Mouse (Mus musculus): ENCODE results near the gene Gm4969. TPM values are rescaled to one million over a fixed set of nuclear protein-coding genes. Genes with fewer than 3 reads are reported as not detected.
"Not testable (repeated sequence)": the region's sequence is repeated elsewhere in the genome, so short reads cannot be mapped to it uniquely, and the experiment has no call there.

Gene Gm4969
- total RNA-seq (2021): 1 to 10 TPM; 1.1 to 1.7 TPM
- long read RNA-seq: 0 reads

DNA sequence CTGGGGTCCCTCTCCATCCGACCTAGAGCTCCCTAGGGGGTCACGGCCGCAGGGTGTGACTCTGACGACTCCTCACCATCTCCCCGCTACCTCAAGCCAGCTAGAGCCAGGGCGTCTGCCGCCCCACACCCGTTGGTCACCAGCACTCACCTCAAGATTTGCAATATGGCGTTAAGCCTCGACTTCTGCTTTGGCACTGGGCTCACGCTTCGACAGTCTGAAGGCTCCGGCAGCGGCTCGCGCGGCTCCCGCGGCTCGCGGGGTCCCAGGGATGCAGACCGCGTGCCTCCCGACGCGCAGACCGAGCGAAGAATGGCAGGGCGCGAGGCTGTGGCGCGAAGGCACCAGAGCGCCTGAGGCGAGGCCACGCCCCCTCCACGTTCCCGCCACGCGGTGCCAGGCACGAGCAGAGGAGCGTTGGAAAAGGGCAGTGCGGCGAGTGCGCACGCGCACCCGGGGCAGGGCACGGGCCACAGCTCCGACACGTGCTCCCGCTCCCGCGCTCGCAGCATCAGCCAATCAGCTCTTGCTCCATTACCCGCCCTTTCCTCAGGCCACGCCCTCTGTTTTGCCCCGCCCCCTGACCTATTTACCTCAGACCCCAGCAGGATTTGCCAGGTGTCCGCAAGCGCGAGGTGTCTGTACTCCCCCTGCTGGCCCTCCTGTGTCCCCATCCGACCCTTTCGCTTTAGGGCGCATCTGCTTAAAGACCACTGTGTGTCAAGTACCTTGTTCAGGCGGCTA lies at the start of gene Gm4969:
Gm4969 (minus strand) TSS at position 341 of the 744 bp plus-strand sequence.
- DNase-seq (ENCODE audit: low spot score in 2 of 2): peak; percentile 61 to 75

DNA sequence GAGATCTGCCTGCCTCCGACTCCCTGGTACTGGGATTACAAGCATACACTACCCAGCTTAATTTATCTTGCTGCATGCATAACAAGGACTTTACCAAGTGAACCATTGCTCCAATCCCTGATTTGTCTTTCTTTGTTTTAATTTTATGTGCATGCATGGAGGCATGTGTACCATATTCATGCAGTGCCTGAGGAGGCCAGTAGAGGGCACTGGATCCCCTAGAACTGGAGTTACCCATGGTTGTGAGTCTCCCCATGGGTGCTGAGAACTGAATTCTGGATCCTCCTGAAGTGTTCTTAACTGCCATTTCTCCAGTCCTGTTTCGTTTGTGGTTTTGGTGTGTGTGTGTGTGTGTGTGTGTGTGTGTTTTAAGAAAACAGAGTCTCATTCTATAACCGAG lies 48.8 kb upstream of the Gm4969 start:
- DNase-seq (ENCODE audit: low spot score in 2 of 2): no peak

DNA sequence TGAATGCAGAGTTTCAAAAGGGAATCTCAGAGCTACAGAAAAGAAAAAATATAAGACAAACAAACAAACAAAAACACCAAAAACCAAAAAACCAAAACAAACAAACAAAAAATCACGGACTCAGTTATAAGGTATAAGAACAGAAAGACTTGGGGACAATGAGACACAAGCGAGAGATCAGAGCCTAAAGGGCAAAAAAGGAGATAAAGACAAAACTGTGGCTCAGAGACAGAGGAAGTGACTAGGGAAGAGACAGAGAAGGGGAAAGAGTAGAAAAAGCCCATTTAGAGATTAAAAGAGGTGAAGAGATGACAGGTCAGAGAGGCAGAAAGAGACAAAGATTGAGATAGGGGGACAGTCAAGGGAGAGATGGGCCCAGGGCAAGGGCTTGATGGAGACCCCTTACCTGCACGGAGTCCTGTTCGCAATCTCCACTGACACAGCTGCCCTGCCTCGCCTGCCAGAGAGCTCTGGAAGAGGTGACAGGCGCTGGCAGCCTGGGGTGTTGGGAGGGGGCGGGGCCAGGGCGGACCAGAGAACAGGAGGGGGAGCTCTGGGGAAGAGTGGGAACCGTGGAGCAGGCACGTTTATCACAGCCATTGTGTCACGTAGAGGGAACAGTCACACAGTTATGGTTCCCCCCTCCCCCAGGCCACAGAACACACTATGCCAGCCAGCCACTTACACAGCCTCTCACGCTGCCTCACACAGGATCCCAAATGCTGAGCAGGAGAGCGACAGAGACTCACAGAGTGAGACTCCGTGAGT lies 47.7 kb upstream of the Gm4969 start, which contains the start of gene Gipr:
Gipr (minus strand) TSS at position 472 of the 768 bp plus-strand sequence.
- DNase-seq (ENCODE audit: low spot score in 2 of 2): no peak

DNA sequence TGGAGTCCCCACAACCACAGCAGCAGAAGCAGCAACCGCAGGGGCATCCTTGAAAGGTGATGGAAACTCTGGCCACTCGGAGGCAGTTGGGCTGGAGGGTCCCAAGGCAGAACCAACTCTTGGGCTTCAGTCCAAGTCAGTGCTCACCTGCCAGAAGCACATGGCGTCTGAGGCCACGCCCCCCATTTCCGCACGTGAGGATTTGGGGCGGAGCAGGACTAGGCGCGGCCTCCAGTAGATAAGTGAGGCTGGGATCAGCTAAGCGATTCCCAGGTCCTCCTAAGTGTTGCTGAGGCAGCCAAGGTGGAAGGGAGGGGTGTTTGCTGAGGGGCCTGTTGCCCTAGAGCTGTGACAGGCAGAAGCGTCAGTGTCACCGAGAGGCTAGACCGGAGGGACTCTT lies 46.8 kb upstream of the Gm4969 start:
- DNase-seq (ENCODE audit: low spot score in 2 of 2): no peak

DNA sequence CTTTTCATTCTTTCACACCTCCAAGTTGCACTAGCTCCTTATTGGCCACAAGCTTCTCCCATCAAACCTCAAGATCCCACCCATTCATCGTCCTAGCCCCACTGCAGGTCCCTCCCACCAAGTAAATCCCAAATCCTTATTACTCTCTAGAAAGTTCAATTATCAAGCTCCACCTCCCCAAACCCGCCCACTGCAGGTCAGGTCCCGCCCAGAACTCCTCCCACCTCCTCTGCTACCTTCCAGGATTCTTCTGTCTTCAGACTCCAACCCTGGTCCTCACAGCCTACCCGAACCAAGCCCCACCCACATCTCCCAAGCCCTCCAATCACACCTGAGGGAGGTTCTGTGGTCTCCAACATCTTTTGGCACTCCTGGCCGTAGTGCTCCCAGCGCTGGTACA lies 46.0 kb upstream of the Gm4969 start:
- DNase-seq (ENCODE audit: low spot score in 2 of 2): no peak

DNA sequence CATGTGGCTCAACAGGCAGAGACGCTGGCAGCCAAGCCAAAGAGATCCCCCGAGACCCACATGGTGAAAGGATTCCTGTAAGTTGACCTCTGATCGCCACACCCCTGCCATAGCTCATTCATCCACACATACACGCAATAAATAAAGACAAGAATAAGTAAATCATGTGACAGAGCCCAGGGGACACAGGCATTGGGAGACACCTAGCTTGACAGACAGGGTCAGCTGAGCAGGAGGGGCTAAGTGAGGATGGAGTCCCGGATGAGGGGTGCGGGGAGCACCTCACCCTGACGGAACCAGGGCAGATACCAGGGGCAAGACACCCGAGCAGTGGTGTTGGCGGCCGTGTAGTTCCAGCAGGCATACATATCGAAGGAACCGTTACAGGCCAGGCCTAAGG lies 45.6 kb upstream of the Gm4969 start:
- DNase-seq (ENCODE audit: low spot score in 2 of 2): no peak

DNA sequence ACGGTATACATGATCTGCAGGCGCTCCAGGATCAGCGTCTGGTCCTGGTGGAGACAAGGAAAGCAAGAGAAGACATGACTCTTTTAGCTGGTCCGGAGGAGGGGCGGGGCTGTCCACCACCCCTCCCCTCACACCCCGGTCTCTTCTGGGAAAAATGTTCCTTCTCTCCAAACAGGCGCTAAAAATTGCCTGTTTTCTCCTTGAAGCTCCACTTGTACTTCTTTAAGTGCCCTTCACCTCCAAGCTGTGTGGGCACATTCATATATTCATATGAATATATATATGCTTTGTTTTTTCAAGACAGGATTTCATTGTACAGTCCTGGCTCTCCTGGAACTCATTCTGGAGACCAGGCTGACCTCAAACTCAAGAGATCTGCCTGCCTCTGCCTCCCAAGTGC lies 44.8 kb upstream of the Gm4969 start:
- DNase-seq (ENCODE audit: low spot score in 2 of 2): no peak

DNA sequence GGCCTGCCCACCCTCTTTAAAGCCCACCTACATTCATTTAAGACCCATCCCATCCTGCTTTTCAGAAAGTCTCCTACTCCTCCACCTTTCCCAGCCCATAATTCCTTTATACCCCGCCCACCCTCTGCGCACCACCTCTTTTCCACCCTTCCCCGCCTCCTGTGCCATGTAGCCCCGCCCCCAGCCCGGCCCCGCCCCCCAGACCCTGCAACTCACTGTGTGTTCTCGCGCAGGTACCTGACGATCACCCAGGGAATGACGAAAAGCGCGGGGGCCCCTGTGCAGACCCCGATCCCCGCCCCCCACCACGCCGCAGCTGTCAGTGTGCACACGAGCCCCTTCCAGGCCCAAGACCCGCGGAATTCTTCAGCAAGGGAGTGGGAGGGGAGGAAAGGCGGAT lies 41.9 kb upstream of the Gm4969 start:
- DNase-seq (ENCODE audit: low spot score in 2 of 2): no peak

DNA sequence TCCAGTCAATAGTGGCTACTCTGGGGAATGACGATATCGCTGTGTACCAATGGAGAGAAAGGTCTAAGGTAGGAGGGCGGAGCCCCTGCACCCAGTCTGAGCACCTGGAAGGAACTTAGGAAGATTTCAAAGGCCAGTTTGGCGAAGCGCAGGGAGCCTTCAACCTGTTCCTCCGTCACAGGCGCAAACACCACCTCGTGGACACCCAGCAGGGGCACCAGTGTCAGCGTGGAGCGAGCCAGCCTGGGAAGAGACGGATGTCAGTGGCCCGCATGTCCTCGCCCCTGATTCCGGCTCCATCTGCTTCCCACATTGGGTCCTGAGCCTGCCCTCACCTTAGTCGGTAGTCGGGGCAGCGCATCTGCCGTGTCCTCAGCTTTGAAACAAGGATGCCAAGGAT lies 41.2 kb upstream of the Gm4969 start:
- no peak for DNase-seq (ENCODE audit: low spot score in 2 of 2)

DNA sequence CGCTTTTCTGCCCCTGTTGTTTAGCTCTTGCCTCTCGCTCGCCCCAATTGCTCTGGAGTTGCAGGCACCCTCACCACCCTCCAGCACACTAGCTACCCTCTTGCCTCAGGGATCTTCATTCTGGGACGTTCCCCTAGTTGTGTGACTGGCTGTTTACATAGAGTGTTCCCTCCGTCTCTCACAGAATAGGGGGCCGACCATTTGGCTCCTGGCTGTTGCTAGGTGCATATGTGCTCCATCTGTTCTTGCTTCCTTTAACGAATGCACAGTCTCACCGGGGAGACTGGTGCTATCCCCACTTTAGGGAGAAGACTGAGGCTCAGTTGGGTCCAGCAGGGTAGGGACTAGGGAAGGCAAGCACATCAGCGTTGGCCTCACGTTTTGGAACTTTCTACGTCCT lies 40.4 kb upstream of the Gm4969 start:
- no peak for DNase-seq (ENCODE audit: low spot score in 2 of 2)

DNA sequence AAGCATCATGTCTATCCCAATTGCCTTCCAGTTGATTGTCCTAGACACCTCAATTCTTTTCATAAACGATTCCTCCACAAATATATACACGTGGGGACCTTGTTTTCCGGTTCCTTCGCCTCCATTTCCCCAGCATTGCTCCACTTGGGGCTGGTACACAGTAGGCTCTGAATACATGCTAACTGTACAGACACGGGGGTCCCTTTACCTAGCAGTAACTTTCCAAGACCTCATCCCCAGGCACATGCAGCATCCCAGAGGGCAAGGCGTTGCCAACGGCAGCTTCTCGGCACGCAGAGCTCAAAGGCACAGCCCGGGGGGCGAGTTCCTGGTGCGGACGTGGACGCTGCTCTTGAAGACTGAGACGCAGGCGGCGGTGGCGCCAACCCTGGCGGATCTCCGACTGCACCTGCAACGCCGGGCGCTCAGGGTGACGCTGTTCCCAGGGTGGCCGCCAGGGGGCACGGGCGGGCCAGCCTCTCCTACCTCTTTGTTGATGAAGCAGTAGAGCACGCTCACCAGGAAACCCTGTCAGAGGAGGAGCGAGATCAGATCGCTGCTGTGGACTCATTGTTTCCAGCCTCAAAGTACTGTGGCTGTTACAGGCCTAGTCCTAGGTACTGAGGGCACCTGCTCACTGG lies 39.1 kb upstream of the Gm4969 start:
- peak; percentile 95 to 96 for DNase-seq (ENCODE audit: low spot score in 2 of 2)

DNA sequence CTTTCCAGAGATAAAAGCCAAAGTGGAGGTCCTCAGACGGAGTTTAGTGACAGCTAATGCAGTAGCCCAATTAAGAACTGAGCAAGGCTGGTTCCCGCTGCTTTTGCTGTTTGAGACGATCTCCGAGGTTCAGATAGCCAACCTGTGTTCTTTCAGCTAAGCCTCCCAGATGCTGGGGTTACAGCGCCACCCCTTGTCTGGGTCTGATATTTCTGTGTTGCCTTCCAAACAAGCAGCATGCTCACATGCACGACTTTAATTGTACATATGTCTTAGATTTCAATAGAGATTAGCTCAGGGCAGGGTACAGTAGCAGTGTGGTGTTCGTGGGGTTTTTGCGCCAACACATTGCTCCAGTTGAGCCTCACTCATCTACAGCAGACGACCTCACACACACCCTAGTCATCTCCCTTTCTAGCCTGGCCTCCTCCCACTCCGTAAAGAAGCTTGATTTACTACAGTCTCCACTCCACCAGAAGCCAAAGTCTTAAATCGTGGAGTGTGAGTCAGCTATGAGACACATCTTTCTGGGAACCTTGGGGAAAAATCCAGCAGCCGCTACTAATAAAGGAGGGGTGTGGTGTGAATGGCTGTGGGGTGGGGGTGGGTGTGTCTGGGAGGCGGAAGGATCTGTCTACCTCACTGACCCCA lies 37.8 kb upstream of the Gm4969 start:
- no peak for DNase-seq (ENCODE audit: low spot score in 2 of 2)

DNA sequence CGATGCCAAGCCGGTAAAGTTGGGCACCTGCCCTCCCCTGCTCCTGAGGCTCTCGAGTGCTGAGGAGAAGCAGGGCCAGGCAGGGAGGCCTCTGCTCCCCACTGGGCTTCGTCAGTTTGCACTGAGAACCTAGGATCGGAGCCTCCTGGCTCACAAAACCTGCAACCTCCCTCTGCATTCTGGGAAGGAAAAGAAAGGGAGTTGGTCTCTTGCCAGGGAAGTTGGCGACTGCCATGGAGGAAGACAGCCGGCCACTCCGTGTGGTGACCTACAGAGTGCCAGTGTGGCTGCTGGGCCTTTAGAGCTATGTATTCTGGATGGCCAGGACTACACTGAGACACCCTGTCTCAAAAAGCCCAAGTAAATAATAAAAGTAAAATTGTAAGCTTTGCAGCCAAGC lies 36.6 kb upstream of the Gm4969 start:
- no peak for DNase-seq (ENCODE audit: low spot score in 2 of 2)

DNA sequence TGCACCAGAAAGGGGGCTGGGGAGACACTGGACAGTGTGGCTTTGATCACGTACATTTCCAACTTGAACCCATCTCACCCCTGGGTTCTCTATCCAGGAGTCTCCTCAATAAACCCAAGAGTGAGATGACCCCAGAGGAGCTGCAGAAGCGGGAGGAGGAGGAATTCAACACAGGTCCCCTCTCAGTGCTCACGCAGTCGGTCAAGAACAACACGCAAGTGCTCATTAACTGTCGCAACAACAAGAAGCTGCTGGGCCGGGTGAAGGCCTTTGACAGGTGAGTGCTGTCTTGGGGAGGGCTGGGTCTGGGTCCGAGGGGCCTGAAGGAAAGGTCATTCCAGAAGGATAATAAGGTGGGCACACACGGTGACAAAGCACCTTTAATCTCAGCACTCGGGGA lies 33.0 kb upstream of the Gm4969 start:
- DNase-seq (ENCODE audit: low spot score in 2 of 2): not testable (repeated sequence)

DNA sequence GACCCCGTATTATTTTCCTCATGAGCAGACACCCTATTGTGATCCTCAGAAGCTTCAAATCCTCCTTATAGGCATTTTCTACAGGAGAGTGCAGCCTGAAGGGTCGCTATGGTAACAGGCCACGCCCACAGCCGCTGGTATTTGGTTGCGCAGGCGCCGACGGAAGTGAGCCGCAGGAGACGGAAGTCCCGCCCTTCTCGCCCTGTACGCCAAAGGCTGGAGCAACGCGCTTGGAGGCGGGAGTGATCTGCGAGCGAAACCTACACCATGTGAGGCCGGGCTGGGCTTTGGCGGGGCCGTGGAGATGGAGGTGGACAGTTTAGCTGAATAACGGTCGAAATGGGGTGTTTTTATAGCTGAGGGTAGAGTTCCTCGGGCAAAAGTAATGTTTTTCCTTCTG lies 31.5 kb upstream of the Gm4969 start, which contains the start of gene Snrpd2:
Snrpd2 (plus strand) TSS at position 97 of the 400 bp plus-strand sequence.
- DNase-seq (ENCODE audit: low spot score in 2 of 2): peak; percentile 96 to 97

DNA sequence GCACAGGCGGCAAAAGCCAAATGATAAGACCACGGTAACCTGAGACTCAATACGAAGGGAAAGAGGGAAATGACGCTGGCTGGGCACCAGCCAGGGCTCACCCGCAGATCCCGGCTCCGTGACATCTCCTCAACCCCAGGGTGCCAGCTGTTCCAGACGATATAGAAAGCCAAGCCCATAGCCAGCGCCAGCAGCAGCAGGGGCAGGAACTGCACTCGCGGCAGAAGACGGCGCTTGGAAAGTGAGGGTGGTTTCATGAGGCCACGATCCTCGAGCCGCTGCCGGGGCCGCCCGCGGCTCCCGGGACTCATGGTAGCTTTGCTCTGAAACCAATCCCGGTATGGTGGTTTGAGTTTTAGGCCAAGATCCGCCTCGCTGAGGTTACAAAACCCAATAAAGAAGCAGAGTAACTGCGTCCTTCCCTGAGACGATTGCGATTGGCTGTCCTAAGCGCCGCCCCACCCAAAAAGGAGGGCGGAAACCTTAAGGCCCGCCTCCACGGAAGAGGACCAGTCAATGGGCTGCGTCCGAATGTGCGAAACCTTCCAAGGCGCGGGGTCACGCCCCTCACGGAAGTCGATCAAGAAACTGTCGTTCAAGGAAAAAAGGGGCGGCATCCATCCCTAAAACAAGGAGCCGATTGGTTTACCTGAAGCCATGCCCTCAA lies 30.8 kb upstream of the Gm4969 start, which contains the start of gene Qpctl:
Qpctl (minus strand) TSS at position 417 of the 667 bp plus-strand sequence.
- DNase-seq (ENCODE audit: low spot score in 2 of 2): peak; percentile 97

DNA sequence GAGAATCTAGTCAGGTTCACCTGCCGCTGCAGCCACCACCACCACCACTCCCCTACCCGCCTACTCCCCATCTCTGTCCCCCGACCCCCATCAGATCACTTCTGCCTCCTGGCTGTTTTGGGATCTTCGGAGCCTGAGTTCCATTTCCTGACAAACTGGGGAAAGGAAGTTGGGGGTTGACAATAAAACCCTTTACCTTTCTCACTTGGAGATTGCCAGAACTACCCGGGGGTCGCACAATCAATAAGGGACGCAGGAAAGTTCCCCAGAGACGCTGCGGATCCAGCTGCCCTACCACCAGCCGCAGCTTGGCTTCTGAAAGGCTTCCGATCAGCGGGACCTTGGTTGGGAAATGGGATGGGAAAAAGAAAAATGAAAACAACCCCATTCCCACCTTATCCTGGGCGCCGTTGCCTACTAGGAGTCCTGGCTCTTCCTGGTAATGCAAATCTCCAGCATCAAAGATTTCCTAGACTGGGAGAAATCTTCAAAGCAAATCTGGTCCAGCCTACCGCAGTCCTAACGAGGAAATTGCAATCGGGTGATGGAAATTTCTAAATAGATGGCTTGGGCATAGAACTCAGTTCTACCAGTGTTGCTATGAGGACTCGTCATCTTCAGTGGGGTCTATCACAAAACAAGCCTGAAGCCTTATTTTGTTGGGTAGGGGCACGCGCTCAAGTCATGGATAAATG lies 30.2 kb upstream of the Gm4969 start:
- DNase-seq (ENCODE audit: low spot score in 2 of 2): no peak

DNA sequence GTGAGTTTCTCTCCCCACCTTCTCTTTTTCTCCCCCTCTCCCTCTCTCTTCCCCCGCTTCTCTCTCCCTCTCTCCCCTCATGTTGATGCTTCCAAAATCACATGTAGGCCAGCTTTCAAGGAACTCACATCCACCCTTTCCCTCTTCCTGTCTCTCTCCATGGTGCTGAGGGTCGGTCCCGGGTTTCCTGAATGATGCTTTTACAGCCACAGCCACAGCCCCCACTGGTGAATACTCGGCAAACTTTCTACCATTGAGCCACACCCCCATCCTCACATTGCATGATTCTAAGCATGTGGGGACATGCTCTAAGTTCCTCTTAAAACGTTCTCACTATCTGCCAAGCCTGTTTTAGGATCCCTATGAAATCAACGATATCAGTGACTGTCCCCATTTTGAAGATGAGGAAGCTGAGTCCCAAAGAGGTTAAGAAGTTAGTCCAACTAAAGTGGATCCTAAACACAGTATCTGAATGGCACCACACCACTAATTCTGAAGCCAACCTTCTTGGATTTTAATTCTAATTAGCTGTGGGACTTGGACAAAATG lies 29.4 kb upstream of the Gm4969 start:
- DNase-seq (ENCODE audit: low spot score in 2 of 2): no peak

DNA sequence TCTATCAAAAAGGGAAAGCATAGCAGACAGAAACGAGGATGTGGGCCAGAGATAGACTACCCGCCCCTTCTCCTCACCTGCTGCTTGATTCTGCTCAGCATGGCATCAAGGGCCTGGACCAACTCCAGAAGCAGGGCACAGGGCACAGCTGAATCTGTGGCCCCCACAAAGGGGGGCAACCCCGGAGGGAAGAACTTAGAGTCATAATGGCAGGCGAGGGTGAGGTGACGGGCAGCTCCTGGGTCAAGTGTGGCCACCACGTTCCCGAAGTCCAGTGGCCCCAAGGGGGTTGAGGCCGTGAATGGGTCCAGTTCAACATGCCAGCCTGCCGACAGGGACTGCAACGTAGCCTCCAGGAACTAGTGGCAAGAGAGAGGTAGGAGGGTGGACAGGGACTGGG lies 28.6 kb upstream of the Gm4969 start:
- DNase-seq (ENCODE audit: low spot score in 2 of 2): no peak

DNA sequence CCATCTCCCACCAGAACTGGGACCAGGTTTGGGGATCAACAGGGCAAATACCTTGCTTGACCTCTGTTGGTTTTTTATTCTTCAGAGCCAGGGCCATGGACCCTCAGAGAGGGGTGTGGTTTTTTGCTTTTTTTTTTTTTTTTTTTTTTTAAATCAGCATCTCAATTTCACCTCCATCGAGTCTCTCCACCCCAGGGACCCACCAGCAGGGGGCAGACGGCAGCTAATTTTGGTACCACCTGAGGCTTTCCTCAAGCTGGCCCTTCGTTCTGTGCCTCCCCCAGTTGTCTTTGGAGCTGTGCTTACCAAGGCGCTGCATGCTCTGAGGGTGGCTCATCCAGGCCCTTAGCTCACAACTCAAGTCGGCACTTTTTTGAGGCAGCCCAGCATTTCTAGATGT lies 19.2 kb upstream of the Gm4969 start:
- DNase-seq (ENCODE audit: low spot score in 2 of 2): peak; percentile 74 to 76
